Mouse (Mus musculus) urinary bladder, postnatal 36 days (tissue): Measurements from ENCODE around the gene Lhfpl3.

Experiments
- DNase-seq, 2 experiments: peaks; one replicate each; pipeline ENCODE4 v3.0.0; 2022; ENCODE audit warnings: low spot score in 2 of 2, mixed read lengths in 1 of 2

Gene Lhfpl3

GRCm38 (mm10) chr5:23140183-23140921, 394.5 kb downstream of the Lhfpl3 start:
- peak in 1 of 2 experiments; percentile 4 for DNase-seq

- no peak for DNase-seq
Measured at GRCm38 (mm10) chr5:23153210-23153609, 407.4 kb downstream of the Lhfpl3 start.

- DNase-seq = no peak
Measured at GRCm38 (mm10) chr5:23154439-23154838, 408.6 kb downstream of the Lhfpl3 start.

GRCm38 (mm10) chr5:23165947-23166350, 420.1 kb downstream of the Lhfpl3 start:
- no peak for DNase-seq

- DNase-seq = no peak
Measured at GRCm38 (mm10) chr5:23166658-23167057, 420.8 kb downstream of the Lhfpl3 start.

GRCm38 (mm10) chr5:23189633-23190032, 443.8 kb downstream of the Lhfpl3 start:
- DNase-seq = no peak

GRCm38 (mm10) chr5:23196879-23197278, 451.0 kb downstream of the Lhfpl3 start:
- no peak for DNase-seq

GRCm38 (mm10) chr5:23213086-23213485, 467.2 kb downstream of the Lhfpl3 start:
- no peak for DNase-seq

GRCm38 (mm10) chr5:23214646-23215045, 468.8 kb downstream of the Lhfpl3 start:
- DNase-seq = no peak

- no peak for DNase-seq
Measured at GRCm38 (mm10) chr5:23219655-23220054, 473.8 kb downstream of the Lhfpl3 start.

GRCm38 (mm10) chr5:23224759-23225536, 479.1 kb downstream of the Lhfpl3 start:
- peak; percentile 14 to 15 for DNase-seq

- DNase-seq = no peak
Measured at GRCm38 (mm10) chr5:23225621-23226020, 479.8 kb downstream of the Lhfpl3 start.

GRCm38 (mm10) chr5:23226753-23227152, 480.9 kb downstream of the Lhfpl3 start:
- no peak for DNase-seq

- peak in 1 of 2 experiments; percentile 32 for DNase-seq
Measured at GRCm38 (mm10) chr5:23246974-23247373, 501.1 kb downstream of the Lhfpl3 start.

GRCm38 (mm10) chr5:23247784-23248183, 501.9 kb downstream of the Lhfpl3 start:
- no peak for DNase-seq

GRCm38 (mm10) chr5:23248303-23248702, 502.4 kb downstream of the Lhfpl3 start:
- no peak for DNase-seq

- DNase-seq = no peak
Measured at GRCm38 (mm10) chr5:23249896-23250875, 504.3 kb downstream of the Lhfpl3 start.

- peak; percentile 17 to 63 for DNase-seq
Measured at GRCm38 (mm10) chr5:23251462-23252224, 505.8 kb downstream of the Lhfpl3 start.

GRCm38 (mm10) chr5:23255816-23256418, 510.1 kb downstream of the Lhfpl3 start:
- no peak for DNase-seq

GRCm38 (mm10) chr5:23273309-23273708, 527.5 kb downstream of the Lhfpl3 start:
- no peak for DNase-seq

- DNase-seq = no peak
Measured at GRCm38 (mm10) chr5:23279364-23279763, 533.5 kb downstream of the Lhfpl3 start.
